Mouse (Mus musculus): Measurements from ENCODE around the gene Pkig.
"Not testable (repeated sequence)": the region's sequence is repeated elsewhere in the genome, so short reads cannot be mapped to it uniquely, and the experiment has no call there.

Gene Pkig

GRCm38 (mm10) chr2:163642685-163643575, 15.3 kb upstream of the Pkig start:
- in situ Hi-C loops (cut with MboI), result no loop called here

DNA sequence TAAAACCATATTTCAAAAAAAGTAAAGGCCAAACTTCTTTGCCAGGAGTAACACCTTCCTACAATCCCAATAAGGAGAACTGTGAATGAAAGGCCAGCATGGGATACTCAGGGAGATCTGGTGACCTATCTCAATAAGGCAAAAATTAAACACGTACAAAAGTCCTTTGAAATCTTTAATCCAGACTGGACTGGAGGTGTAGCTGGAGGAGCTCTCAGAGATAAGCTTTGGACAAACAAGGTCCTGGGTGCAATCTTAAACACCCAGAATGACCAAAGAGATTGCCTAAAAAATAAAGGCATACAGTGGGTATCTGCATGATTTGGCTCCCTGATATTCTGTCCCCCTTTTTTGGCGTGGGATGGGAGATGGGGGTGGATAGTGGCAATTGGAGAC, 14.6 kb upstream of the Pkig start:
- in situ Hi-C loops (cut with MboI), result no loop called here

DNA sequence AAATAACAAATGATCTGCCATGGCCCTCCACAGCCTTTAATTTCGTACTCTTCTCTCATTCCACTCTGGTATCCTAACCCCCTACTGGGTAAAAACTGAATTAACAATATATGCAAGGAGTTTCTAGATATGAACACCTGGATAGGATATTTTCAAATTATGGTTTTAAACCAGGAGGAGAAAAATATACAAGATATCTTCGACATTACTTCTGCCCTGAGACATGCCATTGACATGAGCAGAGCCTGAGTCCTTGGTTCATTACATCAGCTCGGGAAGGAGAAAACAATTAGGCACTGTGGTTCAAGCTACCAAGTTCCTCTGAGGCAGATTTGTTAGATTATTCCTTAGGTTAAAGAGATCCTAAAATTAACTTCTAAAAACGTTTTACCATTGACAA, 14.1 kb upstream of the Pkig start:
- in situ Hi-C loops (cut with MboI), result no loop called here

GRCm38 (mm10) chr2:163644575-163645385, 13.4 kb upstream of the Pkig start, which contains the start of gene Serinc3:
Gene Serinc3, minus strand, starts transcription at chr2:163645131.
- in situ Hi-C loops (cut with MboI), result no loop called here

- in situ Hi-C loops (cut with MboI), result no loop called here
Measured at GRCm38 (mm10) chr2:163645700-163646460, 12.3 kb upstream of the Pkig start.

DNA sequence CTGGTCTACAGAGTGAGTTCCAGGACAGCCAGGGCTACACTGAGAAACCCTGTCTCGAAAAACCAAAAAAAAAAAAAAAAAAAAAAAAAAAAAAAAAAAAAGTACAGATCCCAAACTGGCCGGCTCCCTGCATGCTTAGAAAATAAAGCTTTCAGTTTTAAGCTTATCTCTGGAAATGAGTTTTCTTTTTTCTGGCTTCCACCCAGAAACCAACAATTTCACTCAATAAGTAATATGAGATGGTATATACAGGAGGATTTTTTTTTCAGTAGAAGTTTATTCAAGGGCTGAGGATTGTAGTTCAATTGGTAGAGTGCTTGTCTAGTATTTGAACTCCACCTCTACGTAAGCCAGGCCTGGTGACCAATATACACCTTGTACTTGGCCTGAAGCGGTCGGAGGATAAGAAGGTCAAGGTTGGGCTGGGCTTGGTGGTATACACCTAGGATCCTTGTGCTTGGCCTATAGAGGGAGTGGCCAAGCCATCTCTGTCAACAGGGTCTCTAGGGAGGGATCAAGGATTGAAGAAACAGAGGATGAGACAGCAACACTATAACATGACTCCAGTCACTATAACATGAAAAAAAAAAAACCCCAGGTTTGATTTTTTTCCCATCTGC, 11.6 kb upstream of the Pkig start:
- in situ Hi-C loops (cut with MboI), result no loop called here

GRCm38 (mm10) chr2:163655699-163656098, 2.5 kb upstream of the Pkig start:
- in situ Hi-C loops (cut with MboI), result not testable (repeated sequence)

DNA sequence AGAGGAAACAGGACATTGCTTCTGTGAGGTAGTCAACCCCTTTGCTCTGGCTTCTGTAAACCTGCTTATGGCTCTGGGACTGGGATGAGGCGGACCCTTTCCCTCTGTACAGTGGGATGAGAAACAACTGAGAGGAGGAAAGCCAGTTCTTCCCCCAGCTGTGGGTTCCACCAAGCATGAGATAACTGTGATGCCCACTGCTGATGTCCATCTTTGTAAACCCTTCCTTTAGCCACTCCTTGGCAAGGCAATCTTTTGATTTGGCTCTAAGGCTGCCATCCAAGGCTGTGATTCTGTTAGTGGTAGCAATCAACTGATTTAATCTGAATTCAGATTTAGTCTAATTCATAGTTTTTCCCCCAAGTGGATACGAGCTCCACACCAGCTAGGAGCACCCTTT, 700 bp upstream of the Pkig start:
- in situ Hi-C loops (cut with MboI), result no loop called here

DNA sequence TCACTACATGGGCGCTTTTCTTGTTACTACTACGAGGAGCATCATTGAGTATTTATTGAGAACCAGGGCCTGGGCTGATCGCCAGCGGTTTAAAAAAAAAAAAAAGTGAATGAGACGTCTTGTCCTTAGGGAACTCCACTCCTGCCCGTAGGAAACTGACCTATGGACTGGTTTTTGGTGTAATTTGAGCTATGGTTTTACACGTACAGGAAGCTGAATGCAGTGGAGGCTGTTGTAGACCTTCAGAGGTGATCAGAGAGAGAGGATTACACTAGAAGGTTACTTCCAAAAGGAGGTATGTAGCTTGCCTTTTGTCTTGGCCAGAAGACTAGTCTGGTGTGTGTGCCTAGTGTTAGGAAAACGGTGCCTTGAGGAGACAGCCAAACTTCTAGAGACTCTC, 755 bp downstream of the Pkig start:
- in situ Hi-C loops (cut with MboI), result no loop called here

DNA sequence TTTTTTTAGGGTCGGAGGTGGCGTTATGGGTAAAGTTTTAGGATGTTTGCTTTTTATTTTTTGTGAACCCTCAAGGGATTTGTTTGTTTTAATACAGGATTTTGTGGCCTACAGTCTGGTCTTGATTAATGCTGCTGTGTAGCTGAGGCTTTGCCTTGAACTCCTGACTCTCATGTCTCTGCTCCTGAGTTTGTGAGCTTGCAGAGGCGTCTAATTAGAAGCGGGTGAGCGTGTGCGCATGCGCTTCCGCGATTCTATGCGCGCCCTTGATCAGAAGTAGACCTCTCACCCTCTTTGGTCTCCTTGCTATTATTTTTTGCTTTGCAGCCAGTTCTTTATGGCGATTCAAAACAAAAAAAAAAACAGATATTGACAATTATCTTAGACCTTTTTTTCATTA, 1.2 kb downstream of the Pkig start:
- in situ Hi-C loops (cut with MboI), result no loop called here

DNA sequence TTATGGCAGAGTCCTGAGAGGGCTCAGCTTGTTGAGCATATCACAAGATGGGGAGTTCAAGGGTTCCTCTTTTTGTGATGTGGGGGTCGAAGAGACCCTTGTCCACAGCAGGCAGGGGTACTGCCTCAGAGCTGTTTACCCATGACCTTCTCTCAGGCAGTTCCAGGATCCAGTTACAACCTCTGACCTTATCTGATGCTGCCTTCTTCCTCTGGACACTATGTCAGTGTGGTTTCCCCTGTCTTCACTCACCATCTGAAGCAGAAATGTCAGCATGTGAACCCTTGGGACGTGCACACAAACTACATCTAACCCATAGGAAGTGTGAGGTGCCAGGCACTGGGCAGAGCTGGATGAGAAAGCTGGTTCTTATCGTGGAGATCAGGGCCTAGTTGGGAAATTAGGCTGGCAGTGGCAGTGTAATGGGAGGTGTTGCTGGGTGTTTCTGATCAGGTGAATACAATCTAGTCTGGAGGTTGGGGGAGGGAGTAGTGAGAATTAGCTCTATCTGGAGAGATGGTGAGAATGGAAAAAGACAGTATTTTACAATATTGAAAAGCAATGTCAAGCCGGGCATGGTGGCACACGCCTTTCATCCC, 2.0 kb downstream of the Pkig start:
- in situ Hi-C loops (cut with MboI), result loop anchor here (5.0 kb wide), 1 partner anchor 57 kb away; no protein-coding TSS in a partner anchor

DNA sequence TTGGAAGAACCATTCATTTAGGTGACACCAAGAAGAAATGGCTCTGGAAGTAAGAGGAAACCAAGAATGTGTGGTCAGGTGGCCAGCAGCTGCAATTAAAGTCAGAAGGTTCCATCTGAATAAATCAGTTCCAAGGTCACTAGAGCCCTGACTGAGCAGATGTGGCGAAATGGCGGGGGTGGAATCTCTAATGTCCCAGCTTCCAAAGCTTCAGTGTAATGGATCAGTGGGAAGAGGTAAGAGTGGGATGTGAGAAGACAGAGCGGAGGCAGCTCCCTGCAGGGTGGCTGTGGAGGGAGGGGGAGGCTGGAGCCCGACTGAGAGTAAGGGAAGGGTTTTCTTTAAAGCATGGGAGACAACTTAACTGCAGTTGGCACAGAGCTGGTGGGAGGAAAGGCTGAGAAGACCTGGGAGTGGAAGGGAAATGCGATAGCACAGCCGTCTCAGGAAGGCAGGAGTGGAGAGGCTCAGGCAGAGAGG, 3.2 kb downstream of the Pkig start:
- in situ Hi-C loops (cut with MboI), result loop anchor here (5.0 kb wide), 1 partner anchor 56 kb away; no protein-coding TSS in a partner anchor

DNA sequence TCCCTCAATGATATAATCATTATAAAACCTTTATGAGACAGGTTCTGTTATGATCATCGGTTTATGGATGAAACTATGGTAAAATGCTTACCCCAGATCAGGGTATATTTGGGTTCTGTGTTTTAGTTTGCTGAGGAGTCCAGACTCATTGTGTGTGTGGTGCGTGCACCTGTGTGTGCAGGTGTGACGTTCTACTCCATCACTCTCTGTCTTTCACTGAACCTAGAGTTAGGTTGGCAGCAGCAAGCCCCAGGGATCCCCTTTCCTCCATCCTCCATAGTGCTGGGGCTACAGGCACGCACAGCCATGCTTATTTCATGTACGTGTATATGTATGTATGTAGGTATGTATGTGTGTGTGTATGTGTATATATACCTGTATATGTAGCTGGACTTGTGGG, 3.9 kb downstream of the Pkig start:
- in situ Hi-C loops (cut with MboI), result loop anchor here (5.0 kb wide), 1 partner anchor 55 kb away; no protein-coding TSS in a partner anchor

DNA sequence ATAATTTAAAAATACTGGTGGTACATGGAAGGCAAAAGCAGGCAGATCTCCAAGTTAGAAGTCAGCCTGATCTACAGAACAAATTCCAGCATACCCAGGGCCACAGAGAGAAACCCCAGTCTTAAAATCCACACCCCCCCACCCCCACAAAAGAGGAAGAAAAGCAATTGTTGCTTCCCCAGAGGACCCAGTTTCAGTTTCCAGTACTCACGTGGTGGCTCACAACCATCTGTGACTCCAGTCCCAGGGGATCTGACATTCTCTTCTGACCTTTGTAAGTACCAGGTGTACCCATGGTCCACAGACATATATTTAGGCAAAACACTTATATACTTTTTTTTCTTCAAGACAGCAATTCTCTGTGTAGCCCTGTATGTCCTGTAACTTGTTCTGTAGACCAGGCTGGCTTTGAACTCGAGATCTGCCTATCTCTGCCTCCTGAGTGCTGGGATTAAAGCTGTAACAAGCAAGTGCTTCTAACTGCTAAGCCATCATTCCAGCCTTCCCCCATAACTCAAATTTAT, 4.6 kb downstream of the Pkig start:
- in situ Hi-C loops (cut with MboI), result loop anchor here (5.0 kb wide), 1 partner anchor 55 kb away; no protein-coding TSS in a partner anchor

- in situ Hi-C loops (cut with MboI), result loop anchor here (5.0 kb wide), 1 partner anchor 53 kb away; no protein-coding TSS in a partner anchor
Measured at GRCm38 (mm10) chr2:163663930-163664329, 5.7 kb downstream of the Pkig start.

- in situ Hi-C loops (cut with MboI), result no loop called here
Measured at GRCm38 (mm10) chr2:163667045-163667444, 8.9 kb downstream of the Pkig start.

DNA sequence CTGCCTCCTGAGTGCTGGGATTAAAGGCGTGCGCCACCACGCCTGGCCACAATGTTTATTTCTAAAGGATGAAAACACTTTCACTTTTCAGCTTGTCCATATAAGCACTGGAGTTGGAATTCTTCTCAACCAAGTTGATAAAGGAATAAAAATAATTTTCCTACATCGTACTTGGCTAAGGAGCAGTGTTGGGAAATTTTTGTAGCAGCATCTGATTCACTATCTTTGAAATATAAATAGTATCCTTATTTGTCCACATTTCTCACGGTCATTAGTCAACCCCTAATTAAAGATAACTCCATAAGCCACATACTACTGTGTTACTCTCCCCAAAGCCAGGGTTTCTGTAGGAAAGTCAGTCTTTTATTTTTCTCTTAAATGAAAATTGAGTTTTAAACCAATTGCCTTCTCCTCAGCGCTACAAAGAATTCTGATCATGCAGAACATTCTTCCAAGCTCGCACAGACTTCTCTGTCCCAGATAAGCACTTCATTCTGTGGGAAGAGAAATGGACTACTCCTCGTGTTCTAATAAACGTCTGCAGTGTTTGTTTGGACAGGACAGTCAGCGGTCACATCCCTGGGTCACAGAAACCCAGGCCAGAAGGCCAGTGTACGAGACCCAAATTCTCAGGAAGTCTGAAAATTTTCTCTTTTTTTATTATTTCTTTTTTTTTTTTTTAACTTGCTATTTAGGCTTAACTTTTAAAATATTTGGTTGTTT, 12.8 kb downstream of the Pkig start:
- in situ Hi-C loops (cut with MboI), result no loop called here

- in situ Hi-C loops (cut with MboI), result no loop called here
Measured at GRCm38 (mm10) chr2:163674397-163674796, 16.2 kb downstream of the Pkig start.

DNA sequence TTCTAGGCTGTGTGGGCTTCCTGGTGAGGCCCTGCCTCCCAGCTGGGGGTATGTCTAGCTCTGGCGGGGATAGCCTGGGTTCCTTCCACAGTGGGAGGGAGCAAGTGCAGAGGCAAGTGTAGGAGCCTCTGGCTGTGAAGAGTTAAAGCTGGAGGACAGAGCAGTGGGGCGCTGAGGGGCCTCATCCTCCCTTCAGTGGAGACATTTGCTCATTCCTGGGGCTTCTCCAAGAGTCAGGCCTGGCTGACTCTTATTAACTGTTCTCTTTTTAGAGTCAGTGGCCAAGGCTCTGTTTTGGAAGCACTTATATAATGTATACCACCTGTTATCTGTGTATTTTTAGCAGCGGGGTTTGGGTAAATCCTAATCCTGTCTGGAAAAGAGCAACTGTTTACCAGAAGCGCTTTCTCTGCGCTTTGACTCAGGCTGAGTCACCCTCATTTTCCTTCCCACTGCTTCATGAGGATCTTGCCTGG, 17.0 kb downstream of the Pkig start:
- in situ Hi-C loops (cut with MboI), result no loop called here

DNA sequence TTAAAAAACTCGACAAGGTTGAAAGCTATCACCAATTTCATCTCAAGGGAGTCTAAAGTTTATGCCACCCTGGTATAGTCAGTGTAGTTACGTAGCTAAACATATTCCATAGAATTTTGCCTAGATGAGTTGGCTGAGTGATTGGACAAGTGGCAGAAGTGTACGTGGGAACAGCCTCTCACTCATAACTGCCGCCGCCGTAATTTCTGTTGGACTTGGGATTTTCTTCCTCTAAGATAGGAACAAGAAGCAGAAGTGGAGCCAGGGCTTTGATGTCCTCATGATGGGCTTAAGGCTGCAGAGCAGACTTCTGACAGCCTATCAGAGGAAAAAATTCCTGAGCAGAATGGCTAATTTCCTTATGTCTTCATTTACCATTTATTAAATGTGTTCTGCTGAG, 17.5 kb downstream of the Pkig start:
- in situ Hi-C loops (cut with MboI), result no loop called here
